Mouse (Mus musculus) right cerebral cortex, postnatal 10 days (tissue): ENCODE measurements around the gene Prss33.
"Not testable (repeated sequence)": the region's sequence is repeated elsewhere in the genome, so short reads cannot be mapped to it uniquely, and the experiment has no call there.

Experiments
- DNase-seq, 2 experiments: peaks; one replicate each; pipeline ENCODE4 v3.0.0; 2021; ENCODE audit warnings: low spot score in 2 of 2

The Prss33 gene

GRCm38 (mm10) chr17:23836006-23836575 is at the start of gene Prss33:
Prss33 (minus strand) TSS chr17:23836056.
- no peak for DNase-seq

GRCm38 (mm10) chr17:23880576-23880975 is 44.7 kb upstream of the Prss33 start, which contains the start of the genes Dcpp1 and Dcpp2:
Dcpp1 (plus strand) TSS chr17:23880876.
Dcpp2 (plus strand) TSS chr17:23880880.
- not testable (repeated sequence) for DNase-seq

GRCm38 (mm10) chr17:23877166-23877565 is 41.3 kb upstream of the Prss33 start:
- DNase-seq = peak; percentile 43 to 58

GRCm38 (mm10) chr17:23876741-23877140 is 40.9 kb upstream of the Prss33 start:
- DNase-seq = peak; percentile 68 to 69

- peak in 1 of 2 experiments; percentile 47 for DNase-seq
Measured at GRCm38 (mm10) chr17:23873884-23874856, 38.3 kb upstream of the Prss33 start.

GRCm38 (mm10) chr17:23868513-23868912 is 32.7 kb upstream of the Prss33 start:
- DNase-seq = no peak

- no peak for DNase-seq
Measured at GRCm38 (mm10) chr17:23867756-23868155, 31.9 kb upstream of the Prss33 start, which contains the start of gene Prss21. Prss21 (plus strand) TSS chr17:23868056.

GRCm38 (mm10) chr17:23862926-23863325 is 27.1 kb upstream of the Prss33 start:
- DNase-seq = no peak

- DNase-seq = no peak
Measured at GRCm38 (mm10) chr17:23857913-23858312, 22.1 kb upstream of the Prss33 start.

- no peak for DNase-seq
Measured at GRCm38 (mm10) chr17:23857193-23857592, 21.3 kb upstream of the Prss33 start.

GRCm38 (mm10) chr17:23854229-23854765 is 18.4 kb upstream of the Prss33 start:
- no peak for DNase-seq

- peak in 1 of 2 experiments; percentile 60 for DNase-seq
Measured at GRCm38 (mm10) chr17:23853292-23853691, 17.4 kb upstream of the Prss33 start.

- peak; percentile 67 to 74 for DNase-seq
Measured at GRCm38 (mm10) chr17:23850853-23851749, 15.2 kb upstream of the Prss33 start.

GRCm38 (mm10) chr17:23850028-23850427 is 14.2 kb upstream of the Prss33 start:
- DNase-seq = no peak

- DNase-seq = peak; percentile 37 to 54
Measured at GRCm38 (mm10) chr17:23843812-23844273, 8.0 kb upstream of the Prss33 start, which contains the start of the genes Prss32 and Prss41. Prss32 (plus strand) TSS chr17:23843855. Prss41 (minus strand) TSS chr17:23844172.

- no peak for DNase-seq
Measured at GRCm38 (mm10) chr17:23843141-23843811, 7.4 kb upstream of the Prss33 start.

GRCm38 (mm10) chr17:23841145-23841544 is 5.3 kb upstream of the Prss33 start:
- DNase-seq = peak; percentile 63 to 72

- DNase-seq = no peak
Measured at GRCm38 (mm10) chr17:23831201-23831600, 4.7 kb downstream of the Prss33 start.

- DNase-seq = peak; percentile 92 to 94
Measured at GRCm38 (mm10) chr17:23829064-23829619, 6.7 kb downstream of the Prss33 start, which contains the start of gene Elob. Elob (minus strand) TSS chr17:23829136.
